Mouse (Mus musculus): ENCODE data around the gene Colca2.

Colca2 gene

DNA sequence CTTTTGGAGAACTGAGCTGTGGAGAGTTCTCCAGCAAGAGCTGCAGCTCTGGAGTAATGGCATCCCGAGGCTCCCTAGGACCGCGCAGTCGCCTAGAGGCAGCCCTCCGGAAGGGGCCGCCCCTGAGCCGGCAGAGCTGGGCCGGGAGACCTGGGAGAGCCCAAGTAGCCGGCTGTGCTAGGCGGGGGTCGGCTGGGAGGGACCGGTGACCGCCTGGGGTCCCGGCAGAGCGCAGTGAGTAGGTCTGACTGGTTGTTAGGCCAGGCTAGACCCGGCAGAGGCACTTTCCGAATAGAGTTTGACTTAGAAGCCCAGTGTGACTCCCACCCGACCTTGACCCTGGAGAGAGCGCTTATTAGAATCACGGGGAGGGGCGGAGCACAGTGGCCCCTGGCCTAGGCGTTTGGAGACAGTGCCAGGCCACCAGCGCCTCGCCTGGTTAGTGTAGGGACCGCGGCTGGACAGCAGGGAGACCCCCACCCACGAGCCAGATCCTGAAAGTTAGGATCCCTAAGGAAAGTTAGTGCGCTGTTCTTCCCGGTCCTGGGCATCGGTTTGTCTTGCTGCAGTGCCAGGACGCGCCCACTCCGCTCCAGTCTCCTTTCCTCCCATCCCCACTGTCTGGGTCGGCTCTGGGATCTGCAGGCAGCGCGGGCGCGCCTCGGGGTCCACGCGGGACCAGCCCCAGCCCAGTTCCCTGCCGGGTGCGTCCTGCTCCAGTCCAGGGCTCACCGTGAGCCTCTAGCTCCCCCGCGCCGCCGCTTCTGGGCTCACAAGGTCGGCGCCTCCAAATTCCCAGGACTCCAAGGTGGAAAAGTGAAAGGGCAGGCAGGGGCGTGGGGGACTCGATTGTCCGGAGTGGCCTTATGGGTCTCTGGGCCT is at the start of gene Colca2:
TSS of gene Colca2 (minus strand) at position 70 of the 882 bp plus-strand sequence.
- peak; percentile 88 for DNase-seq (ENCODE audit: low read depth)

DNA sequence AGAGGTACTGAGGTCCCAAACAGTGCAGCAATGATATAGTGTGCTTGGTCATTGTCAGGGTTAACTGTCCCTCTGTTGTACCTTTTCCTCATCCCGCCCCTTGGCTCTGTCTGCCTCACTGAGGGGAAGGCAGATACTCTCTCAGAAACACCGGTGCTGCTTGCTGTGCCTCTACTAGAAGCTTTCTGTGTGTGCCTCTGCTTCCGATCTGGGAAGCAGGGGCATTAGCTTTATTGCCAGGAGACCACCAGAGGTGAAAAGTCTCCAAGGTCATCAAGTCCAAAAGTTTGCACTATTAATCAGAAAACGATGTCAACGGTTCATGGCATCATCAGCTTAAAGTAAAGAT is 49.2 kb upstream of the Colca2 start:
- no peak for DNase-seq (ENCODE audit: low read depth)

DNA sequence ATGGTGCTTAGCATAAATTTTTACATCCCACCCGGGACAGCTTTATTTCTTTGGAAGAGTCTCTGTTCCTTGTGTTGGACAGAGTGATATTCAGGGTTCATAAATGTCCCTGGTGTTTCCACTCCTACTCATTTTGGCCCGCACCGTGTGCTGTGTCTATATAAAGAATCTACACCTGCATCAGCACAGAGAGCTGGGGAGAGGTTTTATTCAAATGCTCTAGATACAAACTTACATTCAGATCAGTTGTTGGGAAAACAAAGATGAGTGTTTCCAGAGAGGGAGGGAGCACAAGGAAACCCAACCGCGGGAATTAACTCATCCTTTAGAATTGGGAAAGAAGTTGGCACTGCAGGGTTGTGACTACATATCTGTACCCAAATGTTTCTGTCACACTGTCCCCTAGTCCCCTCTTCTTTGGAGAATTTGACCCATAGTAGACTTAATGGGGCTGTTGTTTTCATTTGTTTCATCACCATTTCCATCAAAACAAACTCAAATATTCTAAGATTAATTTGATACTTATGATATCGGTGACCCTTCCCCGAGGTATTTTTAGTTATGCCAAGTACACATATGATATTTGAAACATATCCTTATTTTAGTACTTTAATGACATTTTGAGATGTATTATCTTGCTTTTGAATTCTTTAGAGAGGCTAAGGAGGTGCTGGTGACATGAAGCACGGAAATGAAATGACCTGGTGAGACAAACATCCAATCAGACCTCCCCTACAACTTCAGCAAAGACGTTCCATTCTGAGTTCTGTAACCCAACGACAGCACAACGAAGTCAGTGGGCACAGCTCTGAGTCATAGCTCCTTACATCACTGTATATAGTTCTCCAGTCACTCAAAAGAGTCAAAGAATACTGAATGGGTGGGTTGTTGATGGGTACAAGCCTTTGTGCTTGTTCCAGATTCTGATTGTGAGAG is 48.5 kb upstream of the Colca2 start:
- DNase-seq (ENCODE audit: low read depth), result no peak

DNA sequence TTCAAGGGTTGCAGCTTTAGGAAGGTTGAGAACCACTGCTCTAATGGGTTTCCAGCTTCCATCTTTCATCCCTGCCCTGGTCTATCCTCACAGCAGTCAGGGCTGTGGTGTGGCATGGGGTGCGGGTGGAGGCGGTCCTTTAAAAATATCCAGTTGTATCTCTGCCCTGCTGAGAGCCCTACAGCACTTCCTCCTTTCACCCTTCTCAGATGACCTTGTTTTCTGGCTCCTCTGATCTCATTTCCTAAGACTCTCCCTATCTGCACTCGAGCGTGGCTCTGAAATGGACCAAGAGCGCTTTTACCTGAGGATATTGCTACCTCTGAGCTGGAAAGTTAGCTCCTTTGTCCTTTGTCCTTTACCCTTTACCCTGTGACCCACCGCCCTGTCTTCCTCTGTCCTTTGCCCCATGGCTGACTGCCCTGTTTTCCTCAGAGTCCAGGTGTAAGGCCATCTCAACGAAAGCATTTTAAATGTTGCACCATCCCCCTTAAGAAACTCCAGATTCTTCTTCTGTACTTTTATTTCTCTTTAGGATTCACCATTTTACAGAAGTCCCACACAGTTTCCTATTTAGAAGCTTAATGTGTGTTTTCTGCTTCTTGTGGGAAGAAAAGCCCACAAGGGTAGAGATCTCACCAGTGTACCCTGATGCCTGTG is 46.2 kb upstream of the Colca2 start:
- no peak for DNase-seq (ENCODE audit: low read depth)

DNA sequence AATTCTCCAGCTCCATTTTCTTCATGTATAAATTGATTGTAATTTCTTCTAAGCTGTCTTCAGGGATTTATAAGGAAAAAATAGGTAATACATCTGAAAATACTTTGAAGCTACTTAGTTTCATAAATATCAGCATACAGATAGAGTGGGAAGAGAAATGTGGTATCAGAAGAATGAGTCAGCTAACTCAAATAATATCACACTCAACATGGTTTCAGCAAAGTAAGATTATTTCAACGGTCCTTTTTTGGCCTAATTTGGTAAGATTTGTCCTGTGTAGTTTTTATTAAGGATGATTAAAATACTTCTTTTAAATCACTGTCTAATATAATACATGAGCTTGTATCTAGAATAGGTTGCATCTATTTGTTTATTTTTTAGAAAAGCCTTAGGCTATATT is 41.7 kb upstream of the Colca2 start:
- DNase-seq (ENCODE audit: low read depth), result no peak

DNA sequence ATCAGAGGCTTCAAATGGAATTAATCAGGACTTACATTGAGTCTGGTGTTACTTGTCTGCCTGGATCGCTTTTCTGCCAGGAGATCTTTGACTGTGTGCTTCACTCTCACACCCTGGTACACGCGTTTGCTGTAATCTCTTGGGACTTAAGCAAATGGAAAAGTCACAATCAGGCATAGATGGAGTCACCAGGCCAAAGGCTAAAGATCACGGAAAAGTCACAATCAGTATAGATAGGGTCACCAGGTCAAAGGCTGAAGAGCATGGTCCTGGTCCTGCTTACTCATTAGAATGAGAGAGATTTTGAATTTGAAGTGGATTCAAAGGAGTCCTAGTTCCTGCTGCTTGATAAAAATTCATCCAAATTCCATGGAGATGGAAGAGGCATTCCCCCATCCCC is 39.9 kb upstream of the Colca2 start:
- DNase-seq (ENCODE audit: low read depth), result no peak

DNA sequence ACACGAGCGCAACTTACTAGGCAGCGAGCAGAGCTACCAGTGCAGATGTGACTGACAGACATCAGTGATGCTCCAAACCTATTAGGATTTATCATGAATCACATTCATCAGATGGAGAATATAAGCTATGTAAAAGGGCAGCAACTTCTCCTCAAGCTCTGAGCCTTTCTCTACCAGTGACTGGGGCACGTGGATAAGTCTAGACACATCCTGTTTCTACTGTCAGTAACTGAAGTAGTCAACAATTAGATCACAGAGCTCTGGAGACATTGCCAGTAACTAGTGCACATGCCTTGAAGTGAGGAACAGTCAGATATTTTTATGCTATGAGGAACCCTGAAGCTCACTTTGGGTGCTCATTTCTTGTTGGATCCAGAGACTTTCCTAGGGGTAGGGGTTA is 39.0 kb upstream of the Colca2 start:
- DNase-seq (ENCODE audit: low read depth), result no peak

DNA sequence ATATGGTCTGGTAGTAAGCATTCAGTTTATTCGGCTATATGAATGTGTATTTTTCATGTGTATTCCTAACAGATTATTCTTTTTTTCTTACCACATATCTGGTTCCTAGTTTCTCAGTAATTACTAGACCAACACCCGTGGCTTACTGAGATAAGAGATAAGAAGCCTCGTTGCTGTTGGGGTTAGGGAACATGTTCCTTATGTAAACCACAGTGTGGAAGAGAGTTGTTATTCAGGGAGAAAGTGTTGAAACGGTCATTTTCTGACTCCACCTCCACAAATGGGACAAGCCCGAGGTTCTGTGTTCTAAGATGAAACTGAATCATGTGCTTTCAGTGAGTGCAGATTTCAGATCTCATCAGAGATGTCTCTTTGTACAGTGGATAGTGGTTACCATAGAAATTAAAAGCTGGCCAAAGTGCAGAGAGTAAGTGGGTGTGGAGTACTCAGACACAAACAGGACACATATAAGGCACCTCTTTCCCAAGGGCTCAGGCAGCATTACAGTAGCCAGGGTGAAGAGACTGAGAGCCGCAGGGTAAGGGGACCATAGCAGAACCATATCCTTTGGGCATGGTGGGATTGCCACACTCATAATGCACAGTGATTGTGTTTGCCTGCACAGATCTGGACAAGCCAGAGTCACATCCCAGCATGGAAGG is 37.2 kb upstream of the Colca2 start:
- DNase-seq (ENCODE audit: low read depth), result no peak

DNA sequence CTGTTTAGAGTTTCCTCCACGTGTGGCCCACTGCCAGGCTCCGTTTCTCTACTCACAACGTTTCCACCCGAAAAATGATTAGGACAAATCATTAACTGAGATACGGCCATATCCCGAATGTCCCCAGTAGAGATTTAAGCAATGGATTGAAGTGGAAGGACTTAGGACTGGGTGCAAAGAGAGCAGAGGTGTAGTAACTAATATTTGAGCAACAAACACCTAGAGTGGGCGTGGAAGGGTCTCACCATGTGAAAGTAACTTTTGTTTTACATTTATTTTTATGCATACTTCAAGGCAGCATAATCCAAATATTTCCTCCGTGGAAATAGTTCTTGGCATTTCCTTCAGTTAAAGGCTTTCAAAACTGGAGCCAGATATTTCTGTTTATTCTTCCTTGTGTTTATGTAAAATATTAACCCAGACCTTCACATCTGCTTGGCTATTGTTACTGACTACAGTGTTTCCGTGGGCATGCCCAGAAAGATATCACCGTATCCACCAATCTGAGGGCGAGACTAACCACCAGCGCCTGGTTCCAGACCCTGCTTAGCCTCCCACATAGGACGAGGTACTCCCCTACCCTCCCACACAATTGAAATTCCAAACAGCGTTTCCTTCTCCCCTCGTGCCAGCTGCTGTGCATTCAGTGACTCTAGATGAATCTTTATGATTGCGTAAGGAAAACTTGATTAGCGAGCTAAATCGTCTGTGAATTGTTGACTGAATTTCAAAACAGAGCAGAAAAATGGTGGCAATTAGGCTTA is 34.4 kb upstream of the Colca2 start:
- no peak for DNase-seq (ENCODE audit: low read depth)

DNA sequence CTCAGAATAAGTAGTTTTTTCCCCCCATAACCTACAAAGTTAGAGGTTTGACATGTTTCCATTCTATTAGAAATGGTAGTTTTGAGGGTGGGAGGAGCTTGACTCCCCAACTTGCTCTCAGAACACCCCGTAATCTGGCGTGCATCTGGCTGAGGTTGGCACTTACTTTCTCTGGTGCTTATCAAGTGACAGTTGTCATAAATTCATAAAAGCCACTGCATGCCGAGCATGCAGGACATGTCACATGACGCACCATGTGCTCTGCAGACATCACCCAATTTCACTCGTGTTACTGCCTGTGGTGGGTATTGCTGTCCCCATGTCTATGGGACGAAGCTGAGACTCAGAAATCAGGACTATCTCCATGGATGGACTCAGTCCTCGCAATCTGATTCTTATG is 32.1 kb upstream of the Colca2 start:
- DNase-seq (ENCODE audit: low read depth), result no peak

DNA sequence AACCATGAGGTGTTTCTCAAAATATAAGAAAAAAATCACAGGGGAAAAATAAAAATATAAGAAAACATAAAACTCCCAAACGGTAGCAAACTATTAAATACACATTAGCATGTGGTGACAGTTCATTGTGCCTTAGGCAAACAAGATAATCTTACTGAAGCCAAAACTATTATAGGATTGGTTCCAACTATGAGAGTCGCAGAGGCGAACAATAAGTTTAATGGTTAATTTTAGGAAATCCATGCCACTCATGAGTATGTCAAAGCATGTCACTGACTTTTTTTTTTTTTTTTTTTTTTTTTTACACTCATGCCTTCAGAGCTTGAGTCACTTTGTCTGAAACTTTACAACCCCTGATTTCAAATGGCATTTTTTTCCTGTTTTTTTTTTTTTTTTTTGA is 28.0 kb upstream of the Colca2 start:
- DNase-seq (ENCODE audit: low read depth), result no peak

DNA sequence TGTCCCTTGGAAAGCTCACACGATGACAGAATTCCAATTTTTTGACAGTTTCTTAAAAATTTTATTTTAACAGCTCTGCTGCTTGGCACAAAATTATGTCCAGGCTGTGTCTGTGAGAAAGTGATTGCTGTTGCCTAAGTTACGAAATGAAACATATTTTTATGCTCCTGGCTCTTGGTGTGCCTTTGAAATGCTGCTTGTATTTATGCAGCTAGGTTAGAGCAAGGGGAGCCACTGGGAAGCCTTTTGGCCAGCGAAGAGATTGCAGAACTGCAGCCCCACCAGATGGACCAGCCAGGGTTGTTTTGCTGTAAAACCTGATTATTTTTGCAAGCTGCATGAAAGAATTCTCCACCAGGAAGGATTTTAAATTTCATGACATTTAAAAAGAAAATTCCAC is 26.8 kb upstream of the Colca2 start:
- no peak for DNase-seq (ENCODE audit: low read depth)

DNA sequence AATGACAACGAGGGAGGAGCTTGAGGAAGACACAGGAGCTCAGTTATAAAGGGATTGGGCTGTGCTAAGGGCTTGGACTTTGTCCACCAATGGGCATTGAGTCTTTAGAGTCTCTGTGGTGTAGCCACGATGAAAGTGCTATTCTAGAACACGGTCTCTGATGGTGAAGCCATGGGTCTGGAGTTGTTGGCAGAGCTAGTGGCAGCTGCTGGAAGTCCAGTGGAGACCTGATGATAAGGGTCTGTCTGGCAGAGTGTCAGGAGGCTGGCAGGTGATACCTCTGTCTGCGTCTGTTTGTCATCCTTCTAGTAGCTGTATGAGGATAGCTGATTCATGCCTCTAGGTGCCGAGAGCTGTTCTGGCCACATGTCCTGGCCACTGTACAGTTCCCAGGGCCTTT is 25.6 kb upstream of the Colca2 start:
- DNase-seq (ENCODE audit: low read depth), result no peak

DNA sequence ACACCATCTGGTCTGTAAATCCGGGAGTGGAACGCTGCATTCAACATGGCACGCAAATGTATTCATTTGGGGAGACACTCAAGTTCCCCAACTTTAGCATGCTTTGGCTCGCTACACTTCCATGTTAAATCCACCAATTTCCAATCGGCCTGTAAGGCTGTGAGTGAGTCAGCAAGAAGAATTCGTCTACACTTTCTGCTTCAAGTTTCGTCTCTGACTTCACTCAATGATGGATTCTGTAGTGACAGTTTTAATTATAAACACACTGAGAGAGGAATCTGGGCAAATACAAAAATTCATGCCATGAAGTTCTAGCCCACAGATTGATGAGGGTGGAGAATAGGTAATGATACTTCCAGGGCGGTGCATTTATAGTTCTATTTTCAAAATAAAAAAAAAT is 15.2 kb upstream of the Colca2 start:
- DNase-seq (ENCODE audit: low read depth), result peak; percentile 62

DNA sequence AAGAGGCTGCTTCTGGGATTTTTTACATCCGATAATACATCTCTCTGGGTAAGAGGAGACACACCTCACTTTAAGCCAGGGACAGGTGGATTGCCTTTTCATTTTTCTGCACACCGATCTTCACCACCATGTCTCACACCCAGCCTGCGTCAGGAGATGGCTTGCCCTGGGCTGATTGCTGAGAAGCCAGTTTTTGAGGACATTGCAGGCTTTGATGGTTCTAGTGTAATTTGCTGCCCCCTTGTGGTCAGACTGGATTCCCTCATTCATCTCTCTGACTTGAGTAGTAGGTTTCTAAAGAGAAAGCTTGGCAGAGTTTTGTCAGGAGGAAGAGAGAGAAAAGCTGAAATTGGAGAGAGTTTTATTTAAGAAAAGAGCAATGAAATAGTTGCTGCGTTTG is 14.3 kb upstream of the Colca2 start:
- peak; percentile 94 for DNase-seq (ENCODE audit: low read depth)

DNA sequence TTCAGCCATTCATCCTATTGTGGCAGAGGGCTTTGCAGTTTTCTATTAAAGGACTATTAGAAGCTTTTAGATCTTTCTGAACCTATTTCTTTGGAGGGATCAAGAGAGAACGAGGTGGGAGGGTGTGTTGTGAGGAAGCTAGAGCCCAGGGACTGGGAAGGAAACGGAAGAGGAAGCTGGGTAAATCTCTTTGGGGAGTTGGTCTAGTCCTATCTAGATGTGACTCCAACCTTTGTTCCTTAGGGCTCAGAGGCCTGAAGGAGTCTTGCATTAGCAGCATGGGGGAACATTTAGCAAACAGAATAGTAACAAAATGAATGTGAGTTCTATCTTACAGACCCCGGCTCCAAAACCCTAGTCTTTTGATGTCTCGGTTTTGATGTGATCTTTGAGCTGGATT is 12.6 kb upstream of the Colca2 start:
- DNase-seq (ENCODE audit: low read depth), result no peak

DNA sequence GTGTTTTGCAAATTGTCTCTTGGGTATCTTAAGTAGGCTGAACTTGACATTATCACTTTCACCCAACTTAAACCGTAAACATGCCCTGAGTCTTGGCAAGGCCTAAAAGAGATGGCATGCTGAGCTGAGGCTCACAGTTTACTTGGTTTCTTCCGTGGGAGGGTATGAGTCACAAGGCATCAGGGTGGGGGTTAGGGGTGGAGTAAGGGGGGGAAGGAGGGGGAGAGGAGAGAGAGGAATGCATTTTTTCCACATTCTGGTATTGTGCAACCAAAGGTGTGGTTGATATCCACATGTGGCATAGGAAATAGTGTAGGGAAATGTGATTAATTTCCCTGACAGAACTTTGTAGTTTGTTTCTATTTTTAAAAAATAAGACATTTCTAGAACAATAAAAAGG is 7.7 kb upstream of the Colca2 start:
- DNase-seq (ENCODE audit: low read depth), result peak; percentile 73

DNA sequence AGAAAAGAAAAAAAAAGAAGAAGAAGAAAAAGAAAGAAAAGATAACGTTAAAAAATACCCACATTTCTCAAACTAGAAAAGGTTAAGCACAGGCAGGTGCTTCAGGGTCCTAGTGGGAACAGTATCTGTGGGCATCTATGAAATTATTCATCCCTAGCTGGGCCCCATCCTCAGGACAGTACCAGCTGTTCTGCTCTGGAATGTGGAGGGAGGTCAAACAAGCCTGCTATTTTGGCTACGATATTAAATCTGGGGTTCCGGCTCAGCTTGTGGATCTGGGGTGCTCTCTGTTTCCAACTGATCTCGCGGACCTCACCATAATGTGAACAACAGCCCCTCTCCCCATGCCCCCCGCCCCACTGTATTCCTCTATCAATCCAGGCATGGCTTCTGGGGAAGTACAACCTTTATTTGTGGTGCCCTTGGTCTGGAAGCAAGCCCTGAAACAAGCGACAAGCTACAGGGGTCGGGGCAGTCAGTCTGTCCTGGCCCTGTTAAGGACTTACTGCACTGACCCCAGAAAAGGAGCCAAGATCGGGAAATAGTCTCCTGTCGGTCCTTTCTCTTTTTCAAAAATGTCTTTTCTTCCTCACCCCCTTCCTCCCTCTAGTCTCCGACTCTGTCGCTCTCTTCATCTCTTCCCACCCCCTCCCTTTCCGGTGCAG is 403 bp downstream of the Colca2 start:
- DNase-seq (ENCODE audit: low read depth), result peak; percentile 37

DNA sequence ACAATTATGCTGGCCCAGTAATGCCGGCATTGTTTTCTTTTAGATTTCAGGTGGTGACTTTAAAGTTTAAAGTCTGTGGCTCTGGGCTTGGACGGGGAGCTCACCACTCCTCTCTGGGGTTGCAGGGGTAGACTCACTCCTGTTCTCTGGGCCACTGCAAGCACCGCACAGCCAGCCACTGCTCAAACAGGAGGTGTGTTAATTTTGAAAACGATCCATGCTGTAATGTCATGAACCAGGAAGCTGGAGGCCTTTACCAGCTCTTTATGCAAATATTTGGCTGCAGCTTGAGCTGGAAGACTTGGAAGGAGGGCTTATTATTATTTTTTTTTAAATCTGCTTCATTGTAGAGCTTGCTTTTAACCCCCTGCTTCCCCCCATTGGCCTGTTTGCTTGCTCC is 3.7 kb downstream of the Colca2 start:
- no peak for DNase-seq (ENCODE audit: low read depth)

DNA sequence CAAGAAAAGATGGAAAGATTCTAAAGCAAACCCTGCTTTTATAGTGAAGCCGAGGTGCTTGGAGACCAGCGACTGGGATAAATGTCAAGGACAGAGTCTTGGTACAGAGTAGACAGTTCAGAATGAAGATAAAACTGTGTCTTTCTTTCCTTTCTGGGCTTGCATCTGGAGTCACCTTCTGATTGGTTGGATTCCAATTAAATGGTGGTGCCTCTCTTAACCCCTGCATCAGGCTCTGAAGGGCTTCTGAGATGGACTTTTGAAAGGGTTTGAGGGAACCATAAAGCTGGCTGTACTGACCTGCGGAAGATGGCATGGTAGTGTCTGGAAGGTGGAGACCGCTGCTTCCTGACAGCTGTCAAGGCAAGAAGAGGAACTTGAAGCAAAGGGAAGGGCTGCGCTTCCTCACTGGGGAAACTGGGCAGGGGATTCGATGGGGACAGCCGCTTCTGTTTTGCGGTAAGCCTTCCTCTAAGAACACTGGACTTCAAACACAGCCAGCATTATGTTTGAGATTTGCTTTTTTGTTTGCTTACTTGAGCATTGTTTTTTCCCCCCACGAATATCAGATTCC is 4.7 kb downstream of the Colca2 start:
- no peak for DNase-seq (ENCODE audit: low read depth)
